Mouse (Mus musculus) heart, embryonic 15.5 days (tissue): ENCODE measurements around the gene Zfp398. TPM values are rescaled to one million over a fixed set of nuclear protein-coding genes. Genes with fewer than 3 reads are reported as not detected.

ENCODE experiments used
- ATAC-seq: fragments of 200-750 bp; cut with Nextera tagmentation; replicated peaks from 2 replicates; pipeline ENCODE4 v1.8.0; 2017; ENCODE audit warnings: low read depth, moderate TSS enrichment; ENCODE audit not compliant: insufficient number of reproducible peaks, insufficient read depth, low FRiP score
- H3K27ac ChIP-seq: fragments of 300-500 bp; sonication (generic); 2 replicates; pipeline ENCODE4 v1.5.1; 2015; ENCODE audit warnings: mild to moderate bottlenecking, inconsistent platforms
- H3K27me3 ChIP-seq: fragments of 300-500 bp; sonication (generic); 2 replicates; pipeline ENCODE4 v1.6.1; 2015; ENCODE audit warnings: inconsistent platforms
- H3K36me3 ChIP-seq: fragments of 300-500 bp; sonication (generic); 2 replicates; pipeline ENCODE4 v1.6.1; 2015; ENCODE audit warnings: mild to moderate bottlenecking, inconsistent platforms
- H3K4me1 ChIP-seq: fragments of 300-500 bp; sonication (generic); replicated peaks from 2 replicates; pipeline ENCODE4 v1.6.1; 2015; ENCODE audit warnings: inconsistent platforms
- H3K4me2 ChIP-seq: fragments of 300-500 bp; sonication (generic); 2 replicates; pipeline ENCODE4 v1.6.1; 2015; ENCODE audit warnings: inconsistent platforms, mild to moderate bottlenecking, moderate library complexity
- H3K4me3 ChIP-seq: fragments of 300-500 bp; sonication (generic); 2 replicates; pipeline ENCODE4 v1.5.1; 2015; ENCODE audit warnings: mild to moderate bottlenecking, inconsistent platforms
- H3K9ac ChIP-seq: fragments of 300-500 bp; sonication (generic); 2 replicates; pipeline ENCODE4 v1.6.1; 2015; ENCODE audit warnings: mild to moderate bottlenecking, inconsistent platforms
- H3K9me3 ChIP-seq: fragments of 300-500 bp; sonication (generic); replicated peaks from 2 replicates; pipeline ENCODE4 v1.6.1; 2016; ENCODE audit warnings: inconsistent platforms
- WGBS: fragments of 180-500 bp; shearing (Covaris S2); methylation state at CpG from one replicate; pipeline ENCODE4 v1.1.7; 2015; ENCODE audit warnings: mixed read lengths; 5-methylcytosine and 5-hydroxymethylcytosine counted together
- polyA plus RNA-seq: library from polyadenylated mRNA; unstranded; fragments of >200 nt; fragmentation: Nextera tagmentation; extraction: Ambion mirVana; gene quantifications from 2 replicates; pipeline ENCODE4 v1.2.1, GENCODE M21; 2015

Zfp398 gene
- 4.0 and 5.8 TPM in 2 replicates for polyA plus RNA-seq

DNA sequence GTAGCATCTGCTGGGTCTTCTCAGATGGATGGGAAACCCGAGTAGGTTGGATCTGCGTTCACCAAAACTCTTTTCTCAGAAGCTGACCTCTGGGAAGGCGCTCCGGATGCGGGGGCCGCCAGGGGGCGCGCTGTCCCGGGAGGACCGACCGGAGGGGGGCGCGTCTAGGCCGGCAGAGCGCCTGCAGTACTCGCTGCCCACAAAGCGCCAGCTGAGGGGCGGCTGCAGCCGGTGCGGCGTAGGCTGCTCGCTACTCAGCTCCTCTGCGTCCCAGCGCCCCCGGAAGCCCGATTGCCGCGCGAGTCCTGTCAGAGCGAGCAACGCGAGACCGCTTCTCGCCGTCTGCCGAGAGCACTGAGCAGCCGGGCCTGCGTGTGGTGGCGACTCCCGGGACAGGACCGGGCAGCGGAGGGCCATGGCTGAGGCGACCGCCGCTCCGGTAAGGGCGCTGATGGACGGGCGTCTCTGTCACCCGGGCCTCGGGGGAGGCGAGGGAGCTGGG is at the start of gene Zfp398:
Gene Zfp398, plus strand, starts transcription at position 180 of the 502 bp plus-strand sequence.
- Histone ChIP-seq H3K4me1 (peaks cover 18% of the 10 kb centered on the region), H3K27me3 (no peaks in the 10 kb centered on the region), H3K9me3 (no peaks in the 10 kb centered on the region), H3K4me2 (peak within 1 kb of the TSS; percentile 78), H3K9ac (peak within 1 kb of the TSS; percentile 95), H3K27ac (peak within 1 kb of the TSS; percentile 96), H3K36me3 (no peaks in the 10 kb centered on the region), H3K4me3 (peak within 1 kb of the TSS; percentile 85)
- under 1% methylated on average over 52 of the region's 52 CpGs for WGBS
- ATAC-seq, result peak; percentile 95

DNA sequence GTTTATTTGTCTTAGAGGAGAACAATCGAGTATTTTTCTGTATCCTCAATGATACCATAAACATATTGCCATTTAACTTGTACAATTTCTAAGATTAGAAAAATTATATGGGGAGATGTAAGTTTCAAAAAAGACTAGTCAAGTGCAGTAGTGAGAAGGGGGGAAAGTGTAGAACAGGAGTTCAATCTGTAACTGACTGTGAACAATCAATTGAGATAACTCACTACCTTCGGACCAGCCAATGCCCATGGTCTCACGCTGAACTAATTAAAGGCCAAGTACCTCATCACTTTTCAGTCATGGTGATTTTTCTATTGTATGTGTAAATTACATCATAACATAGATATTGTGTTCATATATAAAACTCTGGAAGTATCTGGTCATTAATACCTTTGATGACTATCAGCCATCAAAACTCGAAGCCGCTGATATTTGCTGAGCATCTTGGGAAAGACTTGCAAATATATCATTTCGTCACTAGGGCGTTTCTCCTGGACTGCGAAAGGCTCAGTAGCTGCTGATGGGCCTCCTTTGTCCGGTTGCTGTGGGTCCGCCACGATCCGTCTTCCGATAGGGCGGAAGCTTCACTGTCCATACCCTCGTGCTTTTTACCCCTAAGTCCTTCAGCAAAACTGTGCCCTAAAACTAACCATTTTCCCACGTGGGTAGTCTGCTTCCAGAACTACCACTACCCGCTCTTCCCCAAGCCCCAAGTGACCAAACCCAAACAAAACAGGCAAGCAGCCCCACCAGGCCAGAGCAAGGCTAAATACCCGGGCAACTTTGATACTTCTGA is 47.3 kb upstream of the Zfp398 start:
- Histone ChIP-seq H3K36me3 (no peaks in the 10 kb centered on the region), H3K9me3 (no peaks in the 10 kb centered on the region), H3K9ac (peak overlapping the region; percentile 72), H3K4me3 (peak overlapping the region; percentile 63), H3K4me1 (peaks cover 5% of the 10 kb centered on the region), H3K27me3 (no peaks in the 10 kb centered on the region), H3K27ac (peak overlapping the region; percentile 95), H3K4me2 (peak overlapping the region; percentile 65)
- peak; percentile 87 for ATAC-seq
- 1% methylated on average over 18 of the region's 18 CpGs for whole genome bisulfite sequencing

DNA sequence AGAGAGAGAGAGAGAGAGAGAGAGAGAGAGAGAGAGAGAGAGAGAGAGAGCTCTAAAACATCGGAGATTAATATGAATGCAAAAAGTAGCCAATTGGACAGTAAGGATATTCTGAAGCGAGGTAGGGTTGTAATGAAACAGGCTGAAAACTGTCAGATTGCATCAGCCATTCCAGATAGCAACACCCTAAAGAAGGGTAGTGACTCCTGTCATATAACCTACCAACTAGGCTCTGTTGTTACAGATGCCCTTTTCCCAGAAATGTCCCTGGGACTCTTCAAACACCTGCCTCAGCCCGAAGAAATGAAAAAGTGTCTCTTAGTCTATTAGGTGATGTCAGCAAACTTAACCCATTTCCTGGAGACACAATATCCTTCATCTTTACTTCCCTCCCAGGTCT is 46.6 kb upstream of the Zfp398 start:
- peak overlapping the region; percentile 95 for H3K27ac ChIP-seq
- peak overlapping the region; percentile 65 for H3K4me2 ChIP-seq
- no peaks in the 10 kb centered on the region for H3K36me3 ChIP-seq
- peaks cover 5% of the 10 kb centered on the region for H3K4me1 ChIP-seq
- WGBS, result 28% methylated on average over 3 of the region's 3 CpGs
- no peaks in the 10 kb centered on the region for H3K9me3 ChIP-seq
- peak overlapping the region; percentile 63 for H3K4me3 ChIP-seq
- no peaks in the 10 kb centered on the region for H3K27me3 ChIP-seq
- peak overlapping the region; percentile 72 for H3K9ac ChIP-seq
- no peak for ATAC-seq

DNA sequence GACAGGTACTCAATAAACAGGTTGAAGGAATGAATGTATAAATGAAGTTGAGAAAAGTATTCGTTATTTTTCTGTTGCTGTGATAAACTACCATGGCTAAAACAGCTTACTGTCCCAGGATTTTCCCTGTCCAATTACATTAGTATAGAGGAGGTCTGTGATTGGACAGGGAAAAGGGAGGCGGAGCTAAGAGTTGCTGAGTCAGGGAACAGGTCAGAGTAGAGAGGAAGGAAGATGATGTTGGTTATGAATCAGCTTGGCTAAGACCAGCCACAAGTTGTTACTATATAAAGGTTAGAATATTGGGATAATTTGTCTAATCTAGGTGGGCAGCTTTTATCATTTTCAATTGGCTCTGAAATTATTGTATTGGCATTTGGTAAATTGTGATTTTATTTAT is 44.7 kb upstream of the Zfp398 start:
- H3K9ac ChIP-seq, result no peak overlapping the region
- no peak overlapping the region for H3K4me2 ChIP-seq
- H3K27me3 ChIP-seq, result no peaks in the 10 kb centered on the region
- peaks cover 10% of the 10 kb centered on the region for H3K36me3 ChIP-seq
- peaks cover 5% of the 10 kb centered on the region for H3K4me1 ChIP-seq
- no peaks in the 10 kb centered on the region for H3K9me3 ChIP-seq
- H3K4me3 ChIP-seq, result no peak overlapping the region
- no peak for ATAC-seq
- H3K27ac ChIP-seq, result no peak overlapping the region
- 37% methylated on average over 2 of the region's 2 CpGs for WGBS

DNA sequence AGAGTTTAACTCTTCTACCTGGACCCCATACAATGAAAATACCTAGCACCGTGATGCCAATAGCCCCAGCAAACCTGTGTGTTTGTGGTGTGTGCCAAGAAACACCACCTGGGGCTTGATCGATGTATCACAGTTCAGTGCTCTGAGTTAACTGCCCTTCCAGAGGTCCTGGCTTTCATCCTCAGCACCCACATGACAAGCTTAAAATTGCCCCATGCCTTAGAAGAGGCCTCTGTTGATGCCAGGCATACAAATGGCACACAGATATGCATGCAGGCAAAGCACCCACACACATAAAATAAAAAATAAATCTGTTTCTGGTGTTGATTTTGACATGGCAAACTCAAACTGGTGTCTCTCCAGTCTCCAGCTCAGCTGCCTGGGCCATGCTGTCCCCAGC is 42.9 kb upstream of the Zfp398 start:
- ATAC-seq, result no peak
- 78% methylated on average over 2 of the region's 2 CpGs for WGBS
- no peak overlapping the region for H3K27ac ChIP-seq
- H3K27me3 ChIP-seq, result no peaks in the 10 kb centered on the region
- no peak overlapping the region for H3K4me3 ChIP-seq
- no peak overlapping the region for H3K4me2 ChIP-seq
- peaks cover 25% of the 10 kb centered on the region for H3K36me3 ChIP-seq
- no peak overlapping the region for H3K9ac ChIP-seq
- H3K9me3 ChIP-seq, result no peaks in the 10 kb centered on the region
- H3K4me1 ChIP-seq, result peaks cover 5% of the 10 kb centered on the region

DNA sequence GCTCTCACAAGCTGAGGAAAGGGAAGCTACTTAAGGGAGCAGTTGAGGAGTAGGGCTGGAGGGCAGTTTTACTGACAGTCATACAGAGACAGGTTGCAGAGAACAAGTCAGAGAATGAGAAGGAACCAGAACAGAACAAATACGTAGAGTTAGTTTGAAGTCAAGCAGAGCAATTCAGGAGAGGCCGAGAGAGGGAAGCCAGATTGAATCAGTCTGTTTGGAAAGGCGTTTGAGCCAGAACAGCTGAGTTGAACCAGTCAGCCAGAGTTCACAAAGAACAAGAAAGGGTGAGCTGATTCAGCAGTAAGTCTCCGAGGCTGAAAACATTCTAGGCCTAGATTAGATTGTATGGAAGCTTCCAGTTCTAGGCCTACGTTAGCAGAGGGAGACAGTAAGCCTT is 42.2 kb upstream of the Zfp398 start:
- no peak for ATAC-seq
- WGBS, result 52% methylated on average over 5 of the region's 5 CpGs
- no peaks in the 10 kb centered on the region for H3K9me3 ChIP-seq
- H3K9ac ChIP-seq, result no peak overlapping the region
- no peak overlapping the region for H3K27ac ChIP-seq
- peaks cover 5% of the 10 kb centered on the region for H3K4me1 ChIP-seq
- H3K4me2 ChIP-seq, result no peak overlapping the region
- no peak overlapping the region for H3K4me3 ChIP-seq
- peaks cover 32% of the 10 kb centered on the region for H3K36me3 ChIP-seq
- H3K27me3 ChIP-seq, result no peaks in the 10 kb centered on the region

DNA sequence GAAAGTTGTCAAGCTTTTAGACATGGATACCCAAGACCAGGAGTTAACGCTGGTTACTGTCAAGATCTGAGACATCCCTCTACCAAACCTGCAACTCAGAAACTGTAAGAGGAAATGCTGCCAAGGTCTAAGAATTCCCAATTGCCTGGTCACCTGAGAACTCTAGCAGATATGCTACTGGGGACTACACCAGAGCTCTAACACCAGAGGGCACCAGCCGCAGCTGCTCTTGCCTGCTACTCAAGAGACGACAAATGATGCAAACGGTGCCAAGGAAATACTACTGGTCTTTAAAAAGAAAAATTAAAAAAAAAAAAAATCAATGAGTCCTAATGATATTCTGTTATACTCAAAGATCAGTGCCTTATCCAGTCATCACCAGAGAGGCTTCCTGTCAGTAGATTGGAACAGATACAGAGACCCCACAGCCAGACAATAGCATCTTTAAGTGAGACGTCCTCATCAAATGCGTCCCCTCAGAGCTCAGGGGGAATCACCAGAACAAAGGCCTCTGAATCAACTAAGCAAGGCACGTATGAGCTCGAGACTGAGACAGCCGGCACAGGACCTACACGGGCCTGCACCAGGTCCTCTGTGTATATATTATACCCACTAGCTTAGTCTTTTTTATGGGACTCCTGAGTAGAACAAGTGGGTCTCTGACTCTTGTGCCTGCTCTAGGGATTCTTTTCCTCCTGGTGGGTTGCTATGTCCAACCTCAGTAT is 41.2 kb upstream of the Zfp398 start:
- H3K4me1 ChIP-seq, result no peaks in the 10 kb centered on the region
- peaks cover 41% of the 10 kb centered on the region for H3K36me3 ChIP-seq
- H3K9ac ChIP-seq, result no peak overlapping the region
- no peaks in the 10 kb centered on the region for H3K9me3 ChIP-seq
- WGBS, result 59% methylated on average over 10 of the region's 10 CpGs
- H3K4me2 ChIP-seq, result no peak overlapping the region
- no peak overlapping the region for H3K27ac ChIP-seq
- ATAC-seq, result no peak
- no peak overlapping the region for H3K4me3 ChIP-seq
- no peaks in the 10 kb centered on the region for H3K27me3 ChIP-seq

DNA sequence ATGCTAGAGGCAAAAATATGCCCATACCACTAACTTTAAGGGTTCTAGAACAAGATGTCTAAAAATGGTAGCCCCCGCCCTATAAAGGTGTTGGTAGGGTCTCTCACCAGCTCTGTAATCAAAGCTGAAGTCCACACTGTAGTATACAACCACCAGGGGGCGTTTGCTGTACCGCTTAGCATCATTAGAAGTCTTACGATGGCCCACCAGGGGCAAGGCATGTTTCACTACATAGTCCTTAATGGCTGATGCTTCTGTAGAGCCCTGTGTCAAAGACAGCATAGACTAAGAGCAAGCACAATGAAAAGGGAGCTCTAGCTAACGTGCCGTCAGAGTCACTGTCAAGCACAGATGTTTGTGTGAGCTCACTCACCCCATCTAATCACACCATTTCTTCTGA is 36.4 kb upstream of the Zfp398 start:
- Histone ChIP-seq H3K4me1 (no peaks in the 10 kb centered on the region), H3K9ac (no peak overlapping the region), H3K27ac (no peak overlapping the region), H3K4me2 (no peak overlapping the region), H3K36me3 (peaks cover 85% of the 10 kb centered on the region), H3K9me3 (no peaks in the 10 kb centered on the region), H3K27me3 (no peaks in the 10 kb centered on the region), H3K4me3 (no peak overlapping the region)
- WGBS, result 49% methylated on average over 6 of the region's 6 CpGs
- no peak for ATAC-seq

DNA sequence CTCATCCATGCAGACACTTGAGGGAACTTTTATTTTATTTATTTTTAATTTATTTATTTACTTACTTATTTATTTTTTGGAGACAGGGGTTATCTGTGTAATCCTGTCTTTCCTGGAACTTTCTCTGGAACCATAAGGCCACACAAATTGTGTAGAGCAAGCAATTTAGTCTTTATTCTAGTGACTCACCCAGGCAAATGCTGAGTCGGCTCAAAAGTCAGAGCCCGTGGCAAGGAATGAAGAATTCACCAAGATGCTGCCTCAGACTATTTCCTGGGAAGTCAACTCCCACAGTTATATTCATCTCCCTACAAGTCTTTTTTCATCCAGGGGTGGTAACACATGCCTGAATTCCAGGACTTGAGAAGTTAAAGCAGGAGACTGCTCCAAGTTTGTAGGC is 29.9 kb upstream of the Zfp398 start:
- H3K4me1 ChIP-seq, result peaks cover 5% of the 10 kb centered on the region
- no peaks in the 10 kb centered on the region for H3K27me3 ChIP-seq
- no peak overlapping the region for H3K4me2 ChIP-seq
- peaks cover 63% of the 10 kb centered on the region for H3K36me3 ChIP-seq
- no peak overlapping the region for H3K9ac ChIP-seq
- H3K27ac ChIP-seq, result no peak overlapping the region
- H3K9me3 ChIP-seq, result no peaks in the 10 kb centered on the region
- H3K4me3 ChIP-seq, result no peak overlapping the region
- no peak for ATAC-seq
- 76% methylated on average over 2 of the region's 2 CpGs for WGBS

DNA sequence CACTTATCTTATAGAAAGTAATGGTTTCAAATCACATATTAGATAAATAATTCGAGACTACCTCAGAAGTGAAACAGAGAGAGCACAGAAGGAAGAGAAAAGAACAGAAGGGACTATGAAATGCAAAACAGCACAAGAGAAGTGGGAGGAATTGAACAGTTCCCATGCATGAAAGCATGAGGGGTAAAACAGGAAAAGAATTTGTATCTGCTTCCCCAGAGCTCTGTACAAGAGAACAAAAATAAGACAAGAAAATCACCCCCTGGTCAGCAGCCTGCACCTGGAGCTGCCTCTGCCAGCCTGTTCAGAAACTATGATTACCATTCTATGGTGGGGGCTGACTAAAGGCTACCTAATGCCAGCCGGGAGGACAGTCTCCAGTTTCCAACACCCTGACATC is 28.0 kb upstream of the Zfp398 start:
- Histone ChIP-seq H3K4me1 (peaks cover 21% of the 10 kb centered on the region), H3K9me3 (no peaks in the 10 kb centered on the region), H3K36me3 (peaks cover 46% of the 10 kb centered on the region), H3K4me3 (no peak overlapping the region), H3K27me3 (no peaks in the 10 kb centered on the region), H3K27ac (no peak overlapping the region), H3K9ac (no peak overlapping the region), H3K4me2 (no peak overlapping the region)
- ATAC-seq, result no peak
- 86% methylated on average over 2 of the region's 2 CpGs for WGBS

DNA sequence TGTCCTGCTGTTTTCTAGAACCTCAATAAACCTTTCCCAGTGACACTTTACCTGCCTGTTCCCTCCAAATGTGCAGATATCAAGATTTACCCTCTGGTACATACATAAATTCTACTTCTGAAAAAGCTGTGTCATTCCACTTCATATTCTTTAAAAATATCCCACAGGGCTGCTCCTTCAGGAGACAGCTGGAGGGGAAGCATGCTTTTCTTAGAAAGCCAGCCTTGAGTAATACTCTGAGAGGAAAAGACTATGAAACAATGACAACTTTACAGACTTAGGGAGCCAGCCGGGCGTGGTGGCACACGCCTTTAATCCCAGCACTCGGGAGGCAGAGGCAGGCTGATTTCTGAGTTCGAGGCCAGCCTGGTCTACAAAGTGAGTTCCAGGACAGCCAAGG is 26.9 kb upstream of the Zfp398 start:
- 90% methylated on average over 5 of the region's 5 CpGs for WGBS

More for the DNA sequence above, 26.9 kb upstream of the Zfp398 start:
- no peak overlapping the region for H3K4me3 ChIP-seq
- H3K9me3 ChIP-seq, result no peaks in the 10 kb centered on the region
- H3K36me3 ChIP-seq, result peaks cover 35% of the 10 kb centered on the region
- no peak overlapping the region for H3K9ac ChIP-seq
- no peak overlapping the region for H3K4me2 ChIP-seq
- ATAC-seq, result no peak
- H3K27ac ChIP-seq, result no peak overlapping the region
- H3K27me3 ChIP-seq, result no peaks in the 10 kb centered on the region
- H3K4me1 ChIP-seq, result peaks cover 21% of the 10 kb centered on the region
